Mouse (Mus musculus) kidney, postnatal 10 days (tissue): Measurements from ENCODE around the gene Asb8.
A peak's percentile ranks its signal among the peaks of the same experiment; 100 is the strongest.

Source experiments
- DNase-seq: peaks from one replicate; pipeline ENCODE4 v3.0.0; 2021; ENCODE audit warnings: mixed read lengths

Asb8 gene

DNA sequence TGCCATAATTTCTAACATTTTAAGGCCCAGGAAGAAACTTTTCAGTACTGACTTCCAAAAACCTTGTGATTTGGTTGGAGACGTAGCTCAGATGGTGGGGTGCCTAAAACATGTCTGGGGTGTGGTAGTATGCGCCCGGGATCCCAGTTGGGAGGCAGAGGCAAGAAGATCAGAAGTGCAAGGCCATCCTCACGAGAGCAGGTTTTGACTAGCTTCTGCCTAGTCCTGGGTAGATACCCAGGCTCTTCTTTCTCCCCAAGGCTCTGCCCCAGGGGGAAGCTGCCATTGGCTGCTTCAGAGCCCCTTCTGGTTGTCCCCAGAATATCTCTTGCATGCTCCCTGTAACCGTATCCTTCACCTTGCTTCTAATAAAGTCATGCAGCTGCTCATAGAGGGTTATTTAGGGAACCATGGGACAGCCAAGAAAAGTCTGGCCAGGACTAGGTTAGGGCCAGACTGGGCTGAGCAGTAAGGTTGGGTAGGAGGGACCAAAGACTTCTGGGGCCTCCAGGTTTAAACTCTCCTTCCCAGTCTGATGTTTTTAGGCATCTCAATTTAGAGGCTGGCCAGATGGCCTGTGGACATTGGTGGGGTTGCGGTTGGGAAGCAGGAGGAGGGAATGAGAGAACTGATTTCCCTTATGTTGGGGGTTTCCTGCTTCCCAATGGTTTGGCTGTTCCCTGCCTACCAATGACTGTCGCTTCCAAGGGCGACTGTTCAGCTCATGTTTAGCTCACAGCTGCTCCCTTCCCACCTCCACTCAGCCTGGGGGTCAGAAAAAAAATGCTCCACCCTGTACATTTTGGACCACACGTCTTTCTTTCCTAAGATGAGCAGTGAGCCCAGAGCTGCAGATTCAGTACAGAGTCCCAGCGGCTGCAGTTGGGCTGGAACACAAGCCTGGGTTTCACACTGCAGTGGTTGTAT lies 50.3 kb downstream of the Asb8 start:
- no peak for DNase-seq

DNA sequence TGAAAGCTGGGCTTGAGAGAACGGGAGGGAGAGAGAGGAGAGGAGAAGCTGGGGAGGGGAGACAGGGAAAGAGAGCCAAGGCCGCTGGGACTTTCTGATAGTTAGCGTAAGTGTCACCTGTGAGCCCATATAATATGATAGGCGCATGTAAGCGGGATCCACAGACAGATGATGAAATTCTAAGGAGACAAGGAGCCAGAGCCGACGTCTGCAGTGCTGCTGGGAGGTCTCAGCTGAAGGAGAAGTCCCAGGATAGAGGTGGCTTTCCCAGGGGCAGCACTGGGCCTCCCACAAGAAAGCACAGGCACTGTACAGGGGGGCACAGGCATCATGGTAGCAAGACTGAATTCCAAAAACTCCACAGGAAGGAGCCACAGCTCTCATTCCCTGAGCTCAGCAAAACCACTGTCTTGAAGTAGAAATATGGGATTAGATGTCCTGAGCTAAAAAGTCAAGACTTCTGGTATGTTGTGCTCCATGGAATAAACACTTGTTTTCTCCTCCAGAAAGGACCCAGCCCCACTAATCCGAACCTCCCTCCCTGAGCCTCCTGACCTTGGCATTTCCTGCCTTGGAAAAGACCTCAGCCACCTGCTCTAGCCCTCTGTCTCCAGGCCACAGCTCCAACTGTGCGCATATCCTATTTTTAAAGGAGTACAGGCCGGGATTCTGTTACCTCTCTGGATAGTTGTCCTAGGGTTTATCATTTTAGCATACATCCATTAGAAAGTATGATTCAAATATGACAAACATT lies 51.1 kb downstream of the Asb8 start:
- no peak for DNase-seq

GRCm38 (mm10) chr15:98111791-98112190 lies 53.6 kb downstream of the Asb8 start:
- peak; percentile 28 for DNase-seq

- peak; percentile 89 for DNase-seq
Measured at GRCm38 (mm10) chr15:98108297-98109152, 56.9 kb downstream of the Asb8 start.

DNA sequence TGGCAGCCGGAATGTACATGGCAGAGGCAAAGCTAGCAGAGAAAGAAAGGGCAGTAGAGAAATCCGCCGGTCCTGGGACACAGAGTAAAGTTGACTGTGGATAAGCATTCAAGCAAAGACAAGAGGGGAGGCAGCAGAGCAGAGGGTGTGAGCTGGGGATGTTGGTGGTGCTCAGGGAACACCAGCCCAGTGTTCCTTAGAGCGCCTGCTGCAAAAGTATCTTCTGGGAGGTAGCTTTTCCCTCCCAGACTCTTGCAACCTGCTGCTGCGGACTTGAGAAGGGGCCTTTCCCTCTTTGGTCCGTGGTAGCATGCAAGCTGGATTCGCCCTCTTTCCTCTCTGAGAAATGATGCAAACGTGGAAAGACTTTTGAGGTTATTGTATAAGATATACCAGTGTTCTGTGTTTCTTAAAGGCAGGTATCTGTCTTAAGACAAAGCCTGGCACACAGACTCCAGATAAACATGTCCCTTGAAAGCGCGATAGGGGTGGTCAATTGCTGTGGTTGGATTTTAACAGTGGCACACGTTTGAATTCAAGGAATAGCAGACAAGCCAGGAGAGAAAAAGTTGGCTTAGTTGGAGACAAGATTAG lies 57.6 kb downstream of the Asb8 start:
- no peak for DNase-seq

DNA sequence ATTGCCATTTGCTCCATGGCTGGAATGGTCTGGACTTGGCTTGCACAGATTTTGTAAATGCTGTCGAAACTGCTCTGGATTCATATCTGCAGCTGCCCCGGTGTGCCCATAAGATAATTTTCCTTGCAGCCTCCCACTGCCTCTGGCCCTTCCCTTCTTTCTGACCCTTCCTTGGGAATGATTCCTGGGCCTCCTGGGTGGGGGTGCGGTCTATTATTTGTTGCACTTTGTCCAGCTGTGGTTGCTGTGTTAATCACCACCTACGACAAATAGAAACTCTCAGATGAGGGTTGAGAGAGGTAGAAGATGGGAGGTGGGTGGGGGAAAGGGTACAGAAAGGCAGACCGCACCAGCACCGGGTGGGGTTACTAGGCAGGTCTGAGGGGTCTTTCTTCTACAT lies 58.2 kb downstream of the Asb8 start:
- no peak for DNase-seq

DNA sequence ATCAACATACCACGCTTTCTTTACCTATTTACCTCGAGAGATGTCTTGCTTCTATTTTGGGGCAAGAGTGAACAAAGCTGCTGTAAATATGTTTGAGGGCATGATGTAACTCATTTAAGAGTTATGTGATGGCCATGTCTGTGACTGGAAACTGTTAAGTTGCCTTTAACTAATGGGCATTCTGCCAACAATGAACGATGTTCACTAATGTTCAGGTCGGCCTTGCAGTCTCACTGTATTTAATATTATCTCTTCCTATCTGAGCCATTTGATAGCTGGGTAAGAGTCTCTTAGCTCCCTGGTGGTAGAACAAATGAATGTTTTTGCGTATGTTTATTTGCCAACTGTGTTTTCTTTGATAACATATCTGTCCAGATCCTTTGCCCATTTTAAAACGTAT lies 58.9 kb downstream of the Asb8 start:
- DNase-seq = no peak

DNA sequence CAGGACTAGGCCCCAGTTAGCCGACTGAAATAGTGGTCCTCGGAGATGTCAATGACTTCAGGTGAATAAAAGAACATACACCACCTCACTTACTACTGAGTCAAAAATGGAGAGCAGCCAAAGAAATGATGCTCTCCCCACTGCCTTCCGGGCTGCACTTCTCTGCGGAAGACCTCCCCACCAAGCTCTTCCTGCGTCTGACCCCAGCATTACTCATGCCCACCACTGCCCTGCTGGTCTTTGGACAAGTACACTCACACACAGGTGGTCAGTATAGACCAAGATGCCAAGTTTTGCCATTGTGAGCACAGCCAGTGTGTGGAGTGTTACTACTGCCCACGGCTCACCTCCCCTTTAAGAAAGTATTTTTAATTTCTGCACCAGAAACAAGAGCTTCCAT lies 63.0 kb downstream of the Asb8 start:
- DNase-seq = no peak

DNA sequence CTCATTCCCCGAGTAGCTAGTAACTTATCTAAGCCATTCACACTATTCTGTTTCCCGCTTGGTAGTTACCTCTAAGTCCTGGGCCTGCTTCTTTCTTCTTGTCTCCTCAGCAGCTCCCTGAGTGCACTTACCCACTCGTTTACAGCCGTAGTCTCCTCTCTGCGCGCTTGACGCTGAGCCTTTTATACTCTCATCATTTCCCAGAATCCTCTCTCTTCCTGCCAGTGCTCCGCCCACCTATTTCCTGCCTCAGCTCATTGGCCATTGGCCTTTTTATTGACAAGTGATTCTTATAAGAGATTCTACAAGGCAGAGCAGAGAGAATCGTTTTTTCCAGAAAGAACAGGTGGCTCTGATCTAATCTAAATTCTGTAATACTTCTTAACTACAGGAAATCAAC lies 66.9 kb downstream of the Asb8 start:
- no peak for DNase-seq

- DNase-seq = no peak
Measured at GRCm38 (mm10) chr15:98096957-98097356, 68.5 kb downstream of the Asb8 start.

GRCm38 (mm10) chr15:98094905-98095304 lies 70.5 kb downstream of the Asb8 start:
- DNase-seq = no peak

GRCm38 (mm10) chr15:98093121-98094011 lies 72.1 kb downstream of the Asb8 start, which contains the start of gene Senp1:
Gene Senp1 (minus strand): TSS chr15:98093744.
- peak; percentile 94 for DNase-seq

GRCm38 (mm10) chr15:98092372-98093120 lies 72.9 kb downstream of the Asb8 start, which contains the start of gene Pfkm:
Gene Pfkm (plus strand): TSS chr15:98092589.
- no peak for DNase-seq

- no peak for DNase-seq
Measured at GRCm38 (mm10) chr15:98091841-98092240, 73.6 kb downstream of the Asb8 start.

DNA sequence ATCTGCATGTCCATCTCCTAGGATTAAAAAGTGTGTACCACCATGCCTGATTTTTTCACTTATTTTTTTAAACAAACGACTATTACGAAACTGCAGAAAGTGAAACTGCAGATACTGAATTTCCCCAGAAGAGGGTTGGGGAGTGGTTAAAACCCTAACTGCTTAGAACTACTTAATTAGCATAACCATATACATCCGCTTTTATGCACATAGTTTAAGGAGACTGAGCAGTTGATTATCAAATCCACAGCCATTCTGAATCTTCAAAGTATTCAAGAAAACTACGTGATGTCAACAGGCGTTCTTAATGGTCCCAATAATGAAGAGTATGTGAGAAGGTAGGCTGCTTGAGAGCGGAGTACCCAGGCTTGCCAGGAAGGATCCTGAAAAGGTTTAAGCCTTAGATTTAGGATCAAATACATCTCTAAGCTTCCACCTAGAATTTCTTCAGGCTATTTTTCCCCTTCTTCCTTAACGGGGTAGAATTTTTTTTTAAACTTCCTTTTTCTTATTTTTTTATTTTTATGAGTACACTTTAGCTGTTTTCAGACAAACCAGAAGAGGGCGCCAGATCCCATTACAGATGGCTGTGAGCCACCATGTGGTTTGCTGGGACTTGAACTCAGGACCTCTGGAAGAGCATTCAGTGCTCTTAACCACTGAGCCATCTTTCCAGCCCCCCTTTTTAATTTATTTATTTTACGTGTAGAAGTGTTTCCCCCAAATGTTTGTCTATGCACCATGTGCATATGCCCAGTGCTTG lies 75.8 kb downstream of the Asb8 start:
- peak; percentile 65 for DNase-seq

DNA sequence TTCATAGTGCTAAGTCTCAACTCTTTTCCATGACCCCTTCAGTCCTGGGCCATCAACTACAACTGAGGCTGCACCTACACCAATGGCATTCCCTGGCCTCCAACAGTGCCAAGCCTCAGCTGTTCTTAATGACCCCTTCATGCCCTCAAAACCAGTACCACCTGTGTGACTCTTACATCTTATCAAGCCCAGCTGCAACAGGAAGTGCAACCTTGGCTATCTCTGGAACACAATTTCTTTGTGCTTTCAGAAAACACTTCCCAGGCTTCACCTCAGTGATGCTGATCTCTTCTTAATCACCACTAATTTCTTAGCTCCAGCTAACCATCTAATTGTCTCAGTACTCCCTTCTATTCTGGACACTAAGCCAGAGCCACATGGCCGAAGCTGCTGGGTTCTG lies 76.5 kb downstream of the Asb8 start:
- no peak for DNase-seq
